Mouse (Mus musculus): ENCODE data around the gene Dis3l.
"Not testable (repeated sequence)": the region's sequence is repeated elsewhere in the genome, so short reads cannot be mapped to it uniquely, and the experiment has no call there.

Dis3l gene

DNA sequence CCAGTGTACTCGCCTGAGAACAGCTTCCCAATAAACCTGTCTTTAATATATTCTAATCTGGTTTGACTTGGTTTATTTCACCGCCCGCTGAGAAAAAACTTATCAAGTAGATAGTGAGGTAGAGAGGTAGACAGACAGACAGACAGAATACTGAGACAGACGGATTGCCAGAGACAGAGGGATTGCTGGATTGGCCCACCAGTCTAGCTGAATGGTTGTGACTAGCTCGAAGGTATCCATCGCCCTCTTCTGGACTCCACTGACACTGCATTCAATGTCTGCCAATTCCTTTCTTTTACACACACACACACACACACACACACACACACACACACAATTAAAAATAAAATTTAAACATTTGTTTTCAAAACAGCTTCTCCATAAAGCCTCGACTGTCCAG lies 68.5 kb downstream of the Dis3l start:
- in situ Hi-C loops (cut with MboI; ENCODE audit: low pct_unique_long_range_greater_than_20kb in 1 of 2, low sequenced_read_pairs in 2 of 2, unreplicated experiment in 1 of 2): no loop called here

DNA sequence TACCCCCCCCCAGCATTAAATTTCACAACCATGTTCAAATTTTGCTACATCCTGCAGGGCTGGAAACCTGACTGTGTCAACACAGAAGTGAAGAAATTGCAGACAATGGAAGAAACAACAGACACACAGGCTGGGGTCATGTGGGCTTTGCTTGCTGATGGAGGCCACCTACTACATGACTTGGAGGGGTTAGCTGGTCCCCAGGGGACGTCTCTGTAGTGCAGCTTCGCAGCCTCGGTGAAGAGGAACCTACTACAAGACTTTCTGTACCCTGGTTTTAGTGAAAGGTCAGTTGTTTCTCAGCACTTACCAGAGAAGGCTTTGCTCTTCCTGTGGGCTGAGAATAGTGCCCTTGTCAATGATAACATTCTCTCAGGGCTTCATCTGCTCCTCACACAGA lies 69.8 kb downstream of the Dis3l start:
- in situ Hi-C loops (cut with MboI; ENCODE audit: low pct_unique_long_range_greater_than_20kb in 1 of 2, low sequenced_read_pairs in 2 of 2, unreplicated experiment in 1 of 2): no loop called here

DNA sequence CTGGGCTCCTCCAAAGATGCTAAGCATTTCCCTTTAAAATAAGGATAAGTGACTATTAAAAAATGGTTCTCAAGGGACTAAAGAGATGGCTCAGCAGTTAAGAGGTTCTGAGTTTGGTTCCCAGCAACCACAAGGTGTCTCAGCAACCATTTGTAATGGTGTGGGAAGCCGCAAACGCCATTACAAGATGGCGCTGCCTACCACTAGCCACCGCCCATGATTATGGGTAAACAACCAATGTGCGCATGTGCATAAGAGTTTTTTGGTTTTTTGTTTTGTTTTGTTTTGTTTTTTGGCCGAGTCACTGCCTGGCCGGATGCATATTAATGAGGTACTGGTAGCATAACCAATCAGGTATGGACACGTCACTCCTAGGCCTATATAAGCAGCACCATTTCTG lies 72.3 kb downstream of the Dis3l start:
- in situ Hi-C loops (cut with MboI; ENCODE audit: low pct_unique_long_range_greater_than_20kb in 1 of 2, low sequenced_read_pairs in 2 of 2, unreplicated experiment in 1 of 2): not testable (repeated sequence)

DNA sequence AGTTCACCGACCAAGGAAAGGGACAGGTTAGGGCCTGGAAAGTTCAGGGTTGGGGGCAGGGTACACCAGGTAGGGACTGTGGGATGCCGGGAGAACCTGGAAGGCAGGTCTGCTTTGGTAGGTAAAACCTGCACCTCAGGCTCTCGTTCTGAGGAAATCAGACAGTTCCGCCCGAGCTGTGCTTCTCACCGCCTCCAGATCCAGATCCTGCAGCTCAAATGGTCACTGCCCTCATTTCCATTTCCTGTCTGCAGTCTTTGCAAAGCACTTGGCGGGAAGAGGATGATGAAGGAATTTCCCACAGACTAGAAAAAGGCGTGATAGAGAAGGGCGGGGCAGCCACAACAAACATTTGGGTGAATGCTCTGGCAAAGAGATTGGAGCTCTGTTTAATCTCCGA lies 72.9 kb downstream of the Dis3l start:
- in situ Hi-C loops (cut with MboI; ENCODE audit: low pct_unique_long_range_greater_than_20kb in 1 of 2, low sequenced_read_pairs in 2 of 2, unreplicated experiment in 1 of 2): no loop called here

DNA sequence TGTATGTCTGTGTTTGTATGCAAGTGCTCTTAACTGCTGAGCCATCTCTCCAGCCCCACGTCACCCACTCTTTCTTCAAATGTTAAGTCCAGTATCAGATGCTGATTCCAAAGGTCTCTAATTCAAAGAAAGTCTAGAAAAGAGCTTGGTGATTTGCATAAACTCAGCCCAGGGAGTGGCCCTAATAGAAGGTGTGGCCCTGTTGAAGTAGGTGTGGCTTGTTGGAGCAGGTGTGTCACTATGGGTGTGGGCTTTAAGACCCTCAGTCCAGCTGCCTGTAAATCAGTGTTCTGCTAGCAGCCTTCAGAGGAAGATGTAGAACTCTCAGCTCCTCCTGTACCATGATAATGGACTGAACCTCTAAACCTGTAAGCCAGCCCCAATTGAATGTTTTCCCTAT lies 73.9 kb downstream of the Dis3l start:
- in situ Hi-C loops (cut with MboI; ENCODE audit: low pct_unique_long_range_greater_than_20kb in 1 of 2, low sequenced_read_pairs in 2 of 2, unreplicated experiment in 1 of 2): no loop called here

DNA sequence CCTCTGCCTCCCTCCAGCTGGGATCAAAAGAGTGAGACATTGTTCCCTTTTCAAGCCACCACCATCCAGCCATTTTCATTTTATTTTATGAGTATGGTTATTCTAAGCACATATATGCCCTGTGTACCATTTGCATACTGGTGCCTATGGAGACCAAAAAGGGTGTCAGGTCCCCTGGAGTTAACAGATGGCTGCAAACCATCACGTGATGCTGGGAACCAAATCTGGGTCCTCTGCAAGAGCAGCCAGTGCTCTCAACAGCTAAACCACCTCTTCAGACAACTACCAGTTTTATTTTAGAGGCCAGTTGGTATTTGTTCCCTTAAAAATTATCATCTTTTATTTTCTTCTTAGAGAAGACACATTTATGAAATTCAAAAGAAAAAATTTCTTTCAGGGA lies 76.3 kb downstream of the Dis3l start:
- in situ Hi-C loops (cut with MboI; ENCODE audit: low pct_unique_long_range_greater_than_20kb in 1 of 2, low sequenced_read_pairs in 2 of 2, unreplicated experiment in 1 of 2): no loop called here

DNA sequence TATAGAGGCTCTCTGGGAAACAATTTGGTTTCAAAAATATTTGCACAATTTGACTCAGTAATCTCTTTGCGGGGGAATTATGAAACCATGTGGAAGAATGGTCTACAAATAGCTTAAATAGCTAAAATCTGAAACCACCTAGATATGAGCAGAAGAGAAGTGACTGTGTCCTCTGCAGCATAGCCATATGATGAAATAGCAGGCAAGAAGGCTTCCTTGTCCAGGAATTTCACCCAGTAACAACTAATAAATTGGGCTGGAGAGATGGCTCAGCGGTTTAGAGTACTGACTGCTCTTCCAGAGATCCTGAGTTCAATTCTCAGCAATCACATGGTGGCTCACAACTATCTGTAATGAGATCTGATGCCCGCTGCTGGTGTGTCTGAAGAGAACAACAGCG lies 80.1 kb downstream of the Dis3l start:
- in situ Hi-C loops (cut with MboI; ENCODE audit: low pct_unique_long_range_greater_than_20kb in 1 of 2, low sequenced_read_pairs in 2 of 2, unreplicated experiment in 1 of 2): no loop called here

DNA sequence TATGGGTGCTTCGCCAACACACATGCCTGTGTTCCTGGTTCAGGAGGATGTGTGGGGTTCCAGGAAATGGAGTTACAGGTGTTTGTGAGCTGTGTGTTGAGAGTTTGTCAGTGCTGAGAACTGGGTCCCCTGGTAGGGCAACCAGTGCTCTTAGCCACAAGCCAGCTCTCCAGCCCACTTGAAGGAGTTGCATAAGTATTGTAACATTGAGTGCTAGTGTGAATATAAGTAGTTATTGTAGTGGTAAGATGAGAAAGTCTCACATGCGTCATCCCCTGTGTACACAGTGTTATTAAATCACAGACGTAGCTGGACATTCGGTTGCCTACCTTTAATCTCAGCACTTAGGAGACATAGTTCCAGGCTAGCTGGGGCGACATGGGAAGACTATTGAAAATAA lies 81.2 kb downstream of the Dis3l start:
- in situ Hi-C loops (cut with MboI; ENCODE audit: low pct_unique_long_range_greater_than_20kb in 1 of 2, low sequenced_read_pairs in 2 of 2, unreplicated experiment in 1 of 2): no loop called here
